8 mouse cellular contexts compared by ENCODE assay signal in the genomic region with DNA sequence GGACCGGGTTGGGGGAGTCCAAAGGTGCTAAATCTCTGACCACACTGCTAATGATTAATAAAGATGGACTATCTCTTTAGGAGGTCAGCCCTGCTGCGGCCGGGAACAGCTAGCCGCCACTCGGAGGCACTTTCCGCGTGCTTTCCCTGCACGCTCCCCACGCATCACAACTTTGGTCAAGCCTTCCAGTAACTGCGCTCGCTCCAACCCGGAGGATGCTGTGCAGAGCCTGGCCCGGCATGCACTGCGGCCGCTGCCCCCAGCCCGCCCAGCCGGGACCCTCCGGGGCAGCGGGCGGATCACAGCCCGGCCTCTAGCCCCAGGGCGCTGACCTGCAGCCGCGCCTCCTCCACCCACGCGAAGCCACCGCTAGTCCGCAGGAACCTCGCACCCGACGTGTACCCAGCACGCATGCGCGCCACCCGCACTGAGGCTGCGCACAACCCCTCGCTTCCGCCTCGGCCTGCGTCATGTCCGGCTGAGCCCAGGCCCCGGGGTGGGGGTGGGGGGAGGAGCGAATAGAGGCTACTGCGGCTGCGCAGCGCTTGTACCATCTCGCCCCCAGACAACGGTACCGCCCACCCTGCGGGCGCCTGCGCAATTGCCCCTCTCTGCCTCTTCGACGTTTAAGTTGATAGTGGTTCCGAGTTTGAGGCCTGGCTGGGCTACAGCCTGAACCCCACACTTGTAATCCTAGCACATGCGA. TPM values are rescaled to one million over a fixed set of nuclear protein-coding genes. Genes with fewer than 3 reads are reported as not detected.
DNase-seq lines count a peak whose midpoint lies in the region; ATAC-seq and TF ChIP-seq lines count a peak whose summit lies in the region.

No protein-coding gene starts in this region.

- TF ChIP-seq CTCF in heart, adult 2 months (IDR thresholded peaks at IDR 0.05): peak; percentile 55

- no peaks in the 10 kb centered on the region for H3K79me2 ChIP-seq in heart, adult 2 months (replicated peaks; ENCODE audit: control insufficient read depth, insufficient read depth, low read length)

- peak; percentile 89 for ATAC-seq in embryonic facial prominence, embryonic 13.5 days (ENCODE audit: insufficient number of reproducible peaks, insufficient read depth, low FRiP score, low TSS enrichment, low read depth)
- peak; percentile 92 for ATAC-seq in limb, embryonic 13.5 days (ENCODE audit: low FRiP score, low read depth)
- ATAC-seq in midbrain, embryonic 16.5 days: peak; percentile 86

- H3K36me3 ChIP-seq in embryonic facial prominence, embryonic 13.5 days: peaks cover 29% of the 10 kb centered on the region
- no peaks in the 10 kb centered on the region for H3K36me3 ChIP-seq in heart, adult 2 months (ENCODE audit: control insufficient read depth, insufficient read depth, low read length)
- H3K36me3 ChIP-seq in limb, embryonic 13.5 days: peaks cover 26% of the 10 kb centered on the region
- peaks cover 8% of the 10 kb centered on the region for H3K36me3 ChIP-seq in midbrain, embryonic 16.5 days (ENCODE audit: control insufficient read depth, insufficient read depth, low read length)

- peak overlapping the region; percentile 98 for H3K9ac ChIP-seq in embryonic facial prominence, embryonic 13.5 days
- peak overlapping the region; percentile 78 for H3K9ac ChIP-seq in heart, adult 2 months (ENCODE audit: low read depth, low read length)
- peak overlapping the region; percentile 94 for H3K9ac ChIP-seq in limb, embryonic 13.5 days
- peak overlapping the region; percentile 67 for H3K9ac ChIP-seq in midbrain, embryonic 16.5 days (ENCODE audit: low read depth, low read length)

- H3K4me3 ChIP-seq in embryonic facial prominence, embryonic 13.5 days: peak overlapping the region; percentile 88
- H3K4me3 ChIP-seq in heart, adult 2 months: peak overlapping the region; percentile 100
- peak overlapping the region; percentile 89 for H3K4me3 ChIP-seq in limb, embryonic 13.5 days
- peak overlapping the region; percentile 80 for H3K4me3 ChIP-seq in midbrain, embryonic 16.5 days (ENCODE audit: low read depth, low read length)

- peak; percentile 83 for TF ChIP-seq POLR2A in heart, adult 2 months (IDR thresholded peaks at IDR 0.05; ENCODE audit: insufficient read depth, low read depth, low read length)

- H3K4me2 ChIP-seq in embryonic facial prominence, embryonic 13.5 days: peak overlapping the region; percentile 72
- H3K4me2 ChIP-seq in limb, embryonic 13.5 days (replicated peaks): peak overlapping the region; percentile 83
- peak overlapping the region; percentile 78 for H3K4me2 ChIP-seq in midbrain, embryonic 16.5 days (ENCODE audit: low read length)

- under 1% methylated on average over 56 of the region's 56 CpGs for WGBS in embryonic facial prominence, embryonic 13.5 days
- under 1% methylated on average over 56 of the region's 56 CpGs for WGBS in heart, adult 2 months
- WGBS in limb, embryonic 13.5 days: under 1% methylated on average over 56 of the region's 56 CpGs
- under 1% methylated on average over 53 of the region's 56 CpGs for WGBS in midbrain, embryonic 16.5 days

- H3K27me3 ChIP-seq in embryonic facial prominence, embryonic 13.5 days: no peaks in the 10 kb centered on the region
- no peaks in the 10 kb centered on the region for H3K27me3 ChIP-seq in heart, adult 2 months (ENCODE audit: control insufficient read depth, insufficient read depth, low read length)
- H3K27me3 ChIP-seq in limb, embryonic 13.5 days: no peaks in the 10 kb centered on the region
- no peaks in the 10 kb centered on the region for H3K27me3 ChIP-seq in midbrain, embryonic 16.5 days (ENCODE audit: control insufficient read depth, insufficient read depth, low read depth, low read length)

- intact Hi-C loops in heart, adult 2 months (cut with DNase I): no loop called here

- DNase-seq in 3134 (ENCODE audit: extremely low read depth, insufficient read length, low spot score): peak; percentile 95
- peak; percentile 100 for DNase-seq in adrenal gland, postnatal 36 days
- DNase-seq in heart, adult 2 months: peak; percentile 99 to 100
- DNase-seq in kidney, adult 8-10 months: peak; percentile 96
- DNase-seq in spleen, postnatal 10 days (ENCODE audit: low spot score in 2 of 2): peak; percentile 97 to 99

- TF ChIP-seq EP300 in heart, adult 2 months (IDR thresholded peaks at IDR 0.05; ENCODE audit: insufficient read depth, low read depth, low read length): no peak

- H3K4me1 ChIP-seq in embryonic facial prominence, embryonic 13.5 days: peaks cover 23% of the 10 kb centered on the region
- peaks cover 6% of the 10 kb centered on the region for H3K4me1 ChIP-seq in heart, adult 2 months (ENCODE audit: control insufficient read depth, insufficient read depth, low read length)
- H3K4me1 ChIP-seq in limb, embryonic 13.5 days: peaks cover 21% of the 10 kb centered on the region
- peaks cover 19% of the 10 kb centered on the region for H3K4me1 ChIP-seq in midbrain, embryonic 16.5 days (ENCODE audit: control insufficient read depth, insufficient read depth, low read length)

- H3K27ac ChIP-seq in embryonic facial prominence, embryonic 13.5 days: peak overlapping the region; percentile 83
- H3K27ac ChIP-seq in heart, adult 2 months: peak overlapping the region; percentile 85
- peak overlapping the region; percentile 61 for H3K27ac ChIP-seq in limb, embryonic 13.5 days
- peak overlapping the region; percentile 76 for H3K27ac ChIP-seq in midbrain, embryonic 16.5 days (ENCODE audit: low read length)

- no peaks in the 10 kb centered on the region for H3K9me3 ChIP-seq in embryonic facial prominence, embryonic 13.5 days
- H3K9me3 ChIP-seq in limb, embryonic 13.5 days: no peaks in the 10 kb centered on the region
- H3K9me3 ChIP-seq in midbrain, embryonic 16.5 days (replicated peaks; ENCODE audit: control insufficient read depth, low read length, poor library complexity, severe bottlenecking): no peaks in the 10 kb centered on the region

RNA-seq across cellular contexts. Expression of gene Park7, which starts 4.6 kb away (rescaled TPM):
- total RNA-seq in adrenal gland, postnatal 36 days (2021): 100 to 1,000 TPM; 283 to 288 TPM
- 449 and 477 TPM in 2 replicates for polyA plus RNA-seq in embryonic facial prominence, embryonic 13.5 days (2015; fragmentation: Nextera tagmentation; extraction: Ambion mirVana)
- 100 to 1,000 TPM; 234 to 265 TPM for total RNA-seq in heart, adult 2 months (2021)
- polyA plus RNA-seq in heart, adult 2 months (2012; rRNA removed): 148 and 201 TPM in 2 replicates
- 411 and 442 TPM in 2 replicates for polyA plus RNA-seq in limb, embryonic 13.5 days (2015; fragmentation: Nextera tagmentation; extraction: Ambion mirVana)
- 359 and 371 TPM in 2 replicates for polyA plus RNA-seq in midbrain, embryonic 16.5 days (2015; fragmentation: Nextera tagmentation; extraction: Ambion mirVana)

RNA-seq across cellular contexts. Expression of gene Tnfrsf9, which starts 4.8 kb away (rescaled TPM):
- total RNA-seq in adrenal gland, postnatal 36 days (2021): under 1 TPM in 1 of 2 experiments, not detected in 1; 0.50 TPM
- polyA plus RNA-seq in embryonic facial prominence, embryonic 13.5 days (2015; fragmentation: Nextera tagmentation; extraction: Ambion mirVana): 0.39 and 0.51 TPM in 2 replicates
- total RNA-seq in heart, adult 2 months (2021): under 1 TPM; 0.14 to 0.18 TPM
- polyA plus RNA-seq in heart, adult 2 months (2012; rRNA removed): 0.09 and 0.12 TPM in 2 replicates
- 0.40 and 0.51 TPM in 2 replicates for polyA plus RNA-seq in limb, embryonic 13.5 days (2015; fragmentation: Nextera tagmentation; extraction: Ambion mirVana)
- 0.27 and 0.38 TPM in 2 replicates for polyA plus RNA-seq in midbrain, embryonic 16.5 days (2015; fragmentation: Nextera tagmentation; extraction: Ambion mirVana)

RNA-seq across cellular contexts. Expression of gene Errfi1, which starts 55.9 kb away (rescaled TPM):
- 10 to 100 TPM; 42.6 to 82.9 TPM for total RNA-seq in adrenal gland, postnatal 36 days (2021)
- polyA plus RNA-seq in embryonic facial prominence, embryonic 13.5 days (2015; fragmentation: Nextera tagmentation; extraction: Ambion mirVana): 23.1 and 25.8 TPM in 2 replicates
- 10 to 100 TPM; 22.1 to 44.1 TPM for total RNA-seq in heart, adult 2 months (2021)
- polyA plus RNA-seq in heart, adult 2 months (2012; rRNA removed): 21.3 and 22.5 TPM in 2 replicates
- 22.5 and 24.3 TPM in 2 replicates for polyA plus RNA-seq in limb, embryonic 13.5 days (2015; fragmentation: Nextera tagmentation; extraction: Ambion mirVana)
- 22.1 and 22.7 TPM in 2 replicates for polyA plus RNA-seq in midbrain, embryonic 16.5 days (2015; fragmentation: Nextera tagmentation; extraction: Ambion mirVana)

Comparison
In these comparisons a context has a peak if more than half of its experiments do, and no peak if none do; other contexts are left out.
1. Peak in every context shown above with its lines: DNase-seq, ATAC-seq, H3K4me3 ChIP-seq and H3K27ac ChIP-seq.